Mouse (Mus musculus) testis, postnatal 14 days (tissue): ENCODE results near the gene Rbx1.
A peak's percentile ranks its signal among the peaks of the same experiment; 100 is the strongest.
"Not testable (repeated sequence)": the region's sequence is repeated elsewhere in the genome, so short reads cannot be mapped to it uniquely, and the experiment has no call there.

Experiments used
- DNase-seq: peaks from one replicate; pipeline ENCODE4 v3.0.0; 2021; ENCODE audit warnings: low spot score

Gene Rbx1

DNA sequence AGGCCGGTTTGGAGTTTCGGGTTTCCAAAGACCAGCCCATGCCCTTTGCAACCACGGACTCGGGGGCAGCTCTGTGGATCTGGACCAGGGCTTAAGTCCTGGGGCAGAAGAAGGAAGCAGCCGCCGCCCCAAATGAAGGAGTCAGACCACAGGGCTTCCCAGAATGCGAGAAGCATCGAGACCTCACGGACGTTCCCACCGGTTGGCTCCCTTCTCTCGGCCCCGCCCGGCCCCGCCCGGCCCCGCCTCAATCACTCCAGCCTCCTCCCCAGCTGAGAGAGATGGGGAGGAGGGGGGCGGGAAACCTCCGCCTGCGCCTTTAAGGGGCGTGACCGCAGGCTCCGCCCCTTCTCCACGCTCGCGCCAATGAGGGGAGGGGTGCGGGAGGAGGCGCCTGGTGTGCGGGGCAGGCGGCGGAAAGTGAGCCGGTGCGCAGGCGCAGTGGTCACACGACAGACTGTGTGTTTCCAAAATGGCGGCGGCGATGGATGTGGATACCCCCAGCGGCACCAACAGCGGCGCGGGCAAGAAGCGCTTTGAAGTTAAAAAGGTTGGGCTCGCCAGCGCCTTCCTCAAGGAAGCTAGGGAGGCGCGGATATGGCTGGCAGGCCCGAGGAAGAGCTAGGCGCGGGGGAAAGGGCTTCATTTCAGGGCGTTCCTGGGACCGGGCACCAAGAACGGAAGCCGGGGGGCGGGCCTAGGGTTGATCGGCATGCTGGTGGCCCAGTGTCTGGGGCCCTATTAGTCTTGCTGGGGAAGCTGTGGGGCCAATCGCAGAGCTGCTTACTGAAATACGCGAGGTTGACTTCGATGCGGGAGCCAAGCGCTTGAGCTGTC, at the start of gene Rbx1:
Rbx1 (plus strand) TSS at position 396 of the 837 bp plus-strand sequence.
- peak; percentile 99 for DNase-seq

DNA sequence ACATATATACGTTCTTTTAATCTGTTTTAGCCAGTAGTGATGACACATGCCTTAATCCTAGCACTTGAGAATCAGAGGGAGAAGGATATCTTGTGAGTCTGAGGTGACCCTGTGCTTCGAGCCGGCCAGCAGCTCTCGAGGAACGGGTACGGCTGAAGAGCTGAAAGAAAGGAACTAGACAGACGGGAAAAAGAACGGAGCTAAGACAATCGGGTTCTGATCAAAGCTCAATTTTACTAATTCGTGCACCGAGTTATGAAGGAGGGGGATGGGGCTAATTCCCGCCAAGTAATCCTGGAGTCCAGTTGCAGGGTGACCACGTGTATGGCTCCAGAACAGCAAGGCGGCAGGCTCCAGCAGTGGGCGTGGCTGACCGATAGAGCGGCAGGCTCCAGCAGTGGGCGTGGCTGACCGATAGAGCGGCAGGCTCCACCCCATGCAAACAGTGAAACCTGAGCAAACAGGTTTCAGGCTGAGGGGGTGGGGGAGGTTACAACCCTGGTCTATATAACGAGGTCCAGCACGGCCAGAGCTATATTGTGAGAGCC, 49.3 kb upstream of the Rbx1 start:
- DNase-seq = peak; percentile 68

DNA sequence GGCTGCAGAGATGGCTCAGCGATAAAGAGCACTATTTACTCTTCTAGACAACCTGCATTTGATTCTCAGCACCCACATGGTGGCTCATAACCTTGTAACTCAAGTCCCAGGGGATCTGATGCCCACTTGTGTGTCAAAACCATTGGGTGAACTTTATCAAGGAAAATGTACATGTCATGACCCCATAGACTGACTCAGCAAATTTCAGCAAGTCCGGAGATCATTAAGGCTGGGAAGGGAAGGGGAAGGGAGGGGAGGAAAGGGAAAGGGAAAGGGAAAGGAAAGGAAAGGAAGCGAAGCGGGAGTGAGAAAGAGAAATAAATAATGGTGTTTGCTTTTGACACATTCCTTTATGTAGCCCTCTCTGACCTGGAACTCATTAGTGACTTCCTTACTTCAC, 48.0 kb upstream of the Rbx1 start:
- no peak for DNase-seq

DNA sequence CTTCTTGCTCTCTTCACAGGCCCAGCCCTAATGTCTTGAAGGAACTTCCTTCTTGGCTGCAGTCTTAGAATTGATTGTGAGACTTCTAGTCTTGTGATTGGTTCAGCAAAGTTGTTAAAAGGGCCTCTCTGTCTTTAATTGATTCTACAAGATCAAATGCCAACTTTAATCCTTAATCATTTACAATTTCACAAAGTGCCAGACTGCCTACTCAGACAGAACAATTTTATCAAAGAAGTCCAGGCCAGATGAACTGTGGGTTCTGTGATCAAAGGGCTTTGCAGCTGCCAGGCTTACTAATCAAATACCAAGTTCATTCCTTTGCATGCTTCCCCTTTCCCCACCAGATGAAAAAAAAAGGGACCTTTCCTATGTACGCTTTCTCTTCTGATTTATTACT, 44.6 kb upstream of the Rbx1 start:
- DNase-seq = no peak

GRCm38 (mm10) chr15:81422156-81422681, 43.9 kb upstream of the Rbx1 start:
- DNase-seq = no peak

DNA sequence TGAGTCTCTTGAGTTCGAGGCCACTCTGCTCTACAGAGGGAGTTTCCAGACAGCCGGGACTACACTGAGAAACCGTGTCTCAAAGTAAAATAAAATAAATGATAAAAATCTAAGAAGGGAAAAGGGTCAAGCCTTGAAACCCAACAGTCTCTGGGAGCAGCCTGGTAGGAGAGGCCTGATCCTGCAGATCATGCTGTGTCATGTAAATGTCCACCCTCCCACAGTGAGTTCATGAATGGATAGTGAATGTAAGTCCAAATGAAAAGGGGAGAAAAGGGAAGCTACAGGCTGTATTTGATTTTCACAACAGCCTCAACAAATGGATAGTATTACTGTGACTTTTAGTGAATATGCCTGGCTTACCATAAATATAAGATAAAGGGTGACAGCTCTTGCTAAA, 40.8 kb upstream of the Rbx1 start:
- DNase-seq = no peak

DNA sequence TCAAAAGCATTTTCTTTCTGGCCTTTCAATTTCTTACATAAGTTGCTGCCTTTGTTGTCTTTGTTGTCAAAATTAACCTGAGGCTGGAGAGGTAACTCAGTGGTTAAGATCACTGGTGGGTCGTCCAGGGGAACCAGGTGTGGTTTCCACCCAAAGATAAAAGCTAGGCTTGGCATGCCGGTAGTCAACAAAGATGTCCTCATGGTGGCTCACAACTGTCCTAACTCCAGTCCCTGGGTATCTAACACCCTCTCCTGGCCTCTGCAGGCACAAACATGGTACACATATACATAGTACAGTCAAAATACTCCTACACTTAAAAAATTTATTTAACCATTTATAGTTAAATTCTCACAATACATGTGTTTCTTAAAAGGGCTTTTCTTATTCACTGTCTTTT, 38.1 kb upstream of the Rbx1 start:
- no peak for DNase-seq

GRCm38 (mm10) chr15:81431195-81431594, 34.9 kb upstream of the Rbx1 start:
- no peak for DNase-seq

DNA sequence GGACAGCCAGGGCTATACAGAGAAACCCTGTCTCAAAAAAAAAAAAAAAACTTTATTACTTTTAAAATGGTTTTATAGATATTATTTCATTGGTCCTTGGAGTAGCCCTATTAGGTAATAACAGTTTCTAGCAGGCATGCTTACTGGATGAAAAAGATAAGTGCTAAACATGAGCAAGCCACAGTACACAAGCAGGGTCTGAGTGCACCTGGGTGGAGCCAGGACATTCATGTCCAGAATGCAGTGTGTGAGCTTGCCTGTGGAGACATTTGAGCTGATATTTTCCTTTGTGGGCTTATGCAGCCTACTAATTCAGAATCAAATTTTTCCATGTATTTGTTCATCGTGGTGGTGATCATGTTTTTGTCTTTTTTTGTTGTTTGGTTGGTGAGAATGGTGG, 27.8 kb upstream of the Rbx1 start:
- no peak for DNase-seq

- no peak for DNase-seq
Measured at GRCm38 (mm10) chr15:81439236-81439635, 26.9 kb upstream of the Rbx1 start.

DNA sequence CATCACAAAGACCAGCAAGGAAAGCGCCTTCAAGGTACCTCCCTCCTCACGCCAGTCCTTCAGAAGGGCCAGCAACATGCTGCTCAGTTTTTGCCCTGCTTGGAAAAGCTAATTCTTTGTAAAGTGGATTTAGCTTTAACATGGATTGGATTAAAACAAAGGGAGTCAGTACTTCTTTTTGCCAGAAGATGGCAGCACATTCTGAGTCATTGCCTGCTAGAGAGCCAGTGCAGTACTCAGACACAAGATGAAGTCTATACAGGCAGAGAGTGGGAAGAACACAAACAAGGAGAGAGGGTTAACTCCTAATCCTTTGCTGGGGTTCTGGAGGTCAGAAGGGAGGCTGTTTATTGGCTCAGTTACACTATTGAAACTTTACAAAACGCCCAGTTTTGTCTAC, 17.6 kb upstream of the Rbx1 start:
- DNase-seq = peak; percentile 16

GRCm38 (mm10) chr15:81461523-81461922, 4.6 kb upstream of the Rbx1 start:
- no peak for DNase-seq

DNA sequence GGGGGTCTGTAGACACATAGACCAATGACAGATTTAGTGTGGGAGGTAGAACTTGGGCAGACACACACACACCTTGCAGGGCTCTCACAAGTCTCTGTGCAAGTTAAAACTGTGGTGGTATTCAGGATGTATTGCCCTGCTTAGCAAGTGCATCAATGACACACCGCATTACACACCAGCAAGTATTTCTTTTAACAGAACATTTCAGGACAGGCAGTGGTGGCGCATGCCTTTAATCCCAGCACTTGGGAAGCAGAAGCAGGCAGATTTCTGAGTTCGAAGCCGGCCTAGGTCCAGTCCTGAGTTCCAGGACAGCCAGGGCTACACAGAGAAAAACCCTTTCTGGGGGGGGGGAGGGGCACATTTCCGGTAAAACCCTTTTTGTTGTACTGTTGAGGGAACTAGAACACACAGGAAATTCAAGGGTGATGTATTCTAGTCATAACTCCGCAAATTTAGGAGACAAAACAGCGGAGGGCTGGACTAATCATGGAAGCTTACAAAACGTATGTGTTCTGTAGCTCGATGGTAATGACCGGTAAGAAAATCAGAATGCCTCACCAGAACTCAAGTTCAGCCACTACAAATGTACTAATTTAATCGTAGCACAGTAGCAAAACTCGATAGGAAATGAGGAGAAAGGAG, 958 bp upstream of the Rbx1 start:
- DNase-seq = no peak

- no peak for DNase-seq
Measured at GRCm38 (mm10) chr15:81466738-81467113, 630 bp downstream of the Rbx1 start.

- no peak for DNase-seq
Measured at GRCm38 (mm10) chr15:81470735-81471134, 4.6 kb downstream of the Rbx1 start.

DNA sequence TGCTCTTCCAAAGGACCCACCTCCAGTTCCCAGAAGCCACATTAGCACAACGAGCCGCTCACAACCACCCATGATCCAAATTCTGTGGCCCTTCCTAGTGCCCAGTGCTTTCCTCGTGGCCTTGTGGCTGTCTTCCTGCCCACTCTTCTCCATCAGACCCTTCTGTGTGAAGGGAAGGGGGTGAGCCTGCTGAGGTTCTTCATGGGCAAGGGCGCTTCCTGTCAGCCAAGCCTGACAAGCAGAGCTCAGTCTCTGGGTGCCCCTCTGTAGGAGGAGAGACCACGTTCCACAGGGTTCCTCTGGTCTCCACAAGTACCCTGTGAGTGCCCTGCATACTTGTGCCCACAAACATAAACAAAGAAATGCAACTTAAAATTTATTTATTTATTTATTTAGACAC, 6.2 kb downstream of the Rbx1 start:
- DNase-seq = no peak

DNA sequence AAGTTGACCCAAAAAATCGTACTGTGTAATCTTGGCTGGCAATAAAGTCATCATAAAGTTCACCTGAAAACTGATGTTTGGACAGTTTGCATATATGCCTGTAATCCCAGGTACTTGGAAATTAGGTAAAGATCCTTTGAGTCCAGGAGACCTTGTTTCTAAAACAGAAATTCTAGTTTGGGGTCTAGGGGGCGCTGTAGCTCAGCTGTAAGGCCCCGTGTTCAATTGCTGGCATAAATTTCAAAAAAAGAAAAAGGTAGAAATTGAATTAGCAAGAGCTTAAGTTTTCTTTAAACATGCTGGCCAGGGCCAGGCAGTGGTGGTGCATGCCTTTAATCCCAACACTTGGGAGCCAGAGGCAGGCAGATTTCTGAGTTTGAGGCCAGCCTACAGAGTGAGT, 9.6 kb downstream of the Rbx1 start:
- DNase-seq = no peak

DNA sequence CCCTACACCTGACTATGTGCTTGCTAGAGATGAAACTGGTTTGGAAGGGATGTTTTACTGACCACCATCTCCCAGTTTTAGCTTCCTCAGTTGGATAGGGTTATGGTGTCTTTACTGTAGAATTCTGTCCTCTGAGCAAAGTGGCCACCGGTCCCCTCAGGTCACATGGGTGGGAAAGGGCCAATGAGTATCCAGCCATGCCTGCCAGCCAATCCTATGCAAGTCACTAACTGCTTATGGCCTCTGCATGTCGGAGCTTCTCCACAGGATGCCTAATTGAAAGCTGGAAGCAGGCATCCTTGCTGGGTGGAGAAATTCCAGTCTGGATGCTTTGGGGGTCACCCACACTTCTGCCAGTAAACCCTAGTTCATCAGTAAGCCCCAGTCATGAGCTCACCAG, 10.5 kb downstream of the Rbx1 start:
- DNase-seq = no peak

GRCm38 (mm10) chr15:81479446-81480213, 13.5 kb downstream of the Rbx1 start:
- peak; percentile 59 for DNase-seq

DNA sequence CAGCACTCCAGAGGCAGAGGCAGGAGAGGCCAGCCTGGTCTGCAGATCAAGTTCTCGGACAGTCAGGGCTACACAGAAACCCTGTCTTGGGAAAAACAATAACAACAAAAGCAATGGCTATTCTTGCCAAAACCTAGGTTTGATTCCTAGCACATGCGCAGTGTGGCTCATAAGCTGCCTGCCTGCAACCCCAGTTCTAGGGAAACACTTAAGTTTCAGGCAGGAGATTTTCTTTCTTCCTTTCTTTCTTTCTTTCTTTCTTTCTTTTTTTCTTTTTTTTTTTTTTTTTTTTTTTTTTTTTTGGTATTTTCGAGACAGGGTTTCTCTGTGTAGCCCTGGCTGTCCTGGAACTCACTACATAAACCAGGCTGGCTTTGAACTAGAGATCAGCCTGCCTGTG, 14.2 kb downstream of the Rbx1 start:
- not testable (repeated sequence) for DNase-seq

DNA sequence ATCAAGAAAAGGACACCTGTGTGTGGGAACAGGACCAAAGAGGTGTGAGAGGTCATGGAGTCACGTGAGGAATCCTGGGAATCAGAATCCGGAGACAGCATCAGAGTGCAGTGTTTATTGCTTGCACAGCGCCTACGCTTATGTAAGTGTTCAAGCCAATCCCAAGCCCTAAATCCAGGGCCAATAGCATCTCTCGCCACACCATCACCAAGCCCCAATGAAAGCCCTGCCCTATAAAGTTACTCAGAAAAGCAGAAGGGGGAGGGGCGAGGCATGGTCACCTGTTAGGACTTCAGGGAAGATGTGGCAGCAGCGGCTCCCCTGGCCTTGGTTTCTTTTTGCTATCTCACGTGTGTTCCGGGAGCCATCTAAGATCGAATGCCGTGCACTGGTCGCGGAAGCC, 14.9 kb downstream of the Rbx1 start:
- no peak for DNase-seq

DNA sequence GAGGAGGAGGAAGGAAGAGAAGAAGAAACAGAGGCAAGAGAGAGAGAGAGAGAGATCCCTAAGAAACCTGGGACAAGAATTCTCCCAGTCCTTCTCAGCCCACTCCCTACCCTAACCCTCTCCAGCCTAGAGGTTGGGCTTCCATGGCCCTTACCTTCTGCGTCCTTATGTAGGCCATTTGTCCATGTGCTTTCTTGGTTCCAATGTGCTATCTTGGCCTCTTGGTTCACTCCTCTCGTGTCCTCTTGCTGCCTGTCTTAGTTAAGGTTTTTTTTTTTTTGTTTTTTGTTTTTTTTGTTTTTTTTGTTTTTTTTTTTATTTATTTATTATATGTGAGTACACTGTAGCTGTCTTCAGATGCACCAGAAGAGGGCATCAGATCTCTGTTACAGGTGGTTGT, 16.9 kb downstream of the Rbx1 start:
- no peak for DNase-seq
